Mouse (Mus musculus): ENCODE data around the gene Nek2.

Gene Nek2

DNA sequence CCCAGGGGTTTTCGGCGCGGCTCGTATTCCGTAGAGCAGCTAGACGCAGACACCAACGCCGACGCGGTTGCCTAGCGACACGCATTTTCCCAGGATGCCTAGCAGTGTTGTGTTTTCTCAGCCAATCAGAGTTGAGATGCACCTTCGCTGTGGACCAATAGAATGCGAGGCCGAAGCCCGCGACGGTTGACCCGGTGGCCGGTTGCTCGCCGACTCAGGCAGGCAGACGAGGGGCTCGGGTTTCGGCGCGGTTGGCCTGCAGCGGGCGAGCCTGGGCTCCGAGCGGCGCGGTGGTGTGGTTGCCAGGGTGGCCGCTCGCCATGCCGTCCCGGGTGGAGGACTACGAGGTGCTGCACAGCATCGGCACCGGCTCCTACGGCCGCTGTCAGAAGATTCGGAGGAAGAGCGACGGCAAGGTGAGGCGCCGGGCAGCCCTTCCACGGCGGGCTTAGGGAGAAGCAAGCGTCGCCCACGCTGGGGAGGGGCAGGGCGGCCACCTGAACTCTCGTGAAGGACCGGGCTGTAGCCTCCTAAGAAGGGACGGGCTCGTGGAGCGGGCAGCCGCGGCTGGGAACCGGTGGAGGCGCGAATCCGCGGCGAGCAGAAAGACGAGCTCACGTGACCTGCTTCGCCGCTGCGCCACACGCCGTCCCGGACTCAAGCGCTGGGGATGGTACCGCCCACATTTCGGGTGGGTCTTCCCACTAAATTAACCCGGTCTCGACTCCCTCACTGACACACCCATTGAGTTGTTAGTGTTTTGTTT lies at the start of gene Nek2:
Gene Nek2, plus strand, starts transcription at position 119 of the 766 bp plus-strand sequence.
- peak; percentile 97 for DNase-seq (ENCODE audit: low read depth, low spot score)

DNA sequence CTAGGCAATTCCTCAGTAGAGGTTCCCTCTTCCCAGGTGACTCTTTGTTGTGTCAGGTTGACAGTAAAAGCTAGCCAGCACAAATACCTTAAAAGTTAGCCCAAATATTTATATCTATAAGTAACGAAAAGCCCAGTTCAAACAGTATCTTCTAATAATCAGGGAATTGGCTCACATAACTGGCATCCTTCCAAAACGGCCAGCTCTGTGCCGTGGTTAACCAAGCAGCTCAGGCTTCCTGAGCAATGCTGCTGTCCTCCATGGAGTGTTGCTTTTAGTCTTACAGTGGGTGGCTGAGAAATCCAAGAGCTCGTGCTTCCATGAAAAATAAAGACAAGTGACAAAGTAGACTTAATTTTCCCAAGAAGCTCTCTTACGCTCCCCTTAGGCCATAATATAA lies 47.1 kb upstream of the Nek2 start:
- no peak for DNase-seq (ENCODE audit: low read depth, low spot score)

DNA sequence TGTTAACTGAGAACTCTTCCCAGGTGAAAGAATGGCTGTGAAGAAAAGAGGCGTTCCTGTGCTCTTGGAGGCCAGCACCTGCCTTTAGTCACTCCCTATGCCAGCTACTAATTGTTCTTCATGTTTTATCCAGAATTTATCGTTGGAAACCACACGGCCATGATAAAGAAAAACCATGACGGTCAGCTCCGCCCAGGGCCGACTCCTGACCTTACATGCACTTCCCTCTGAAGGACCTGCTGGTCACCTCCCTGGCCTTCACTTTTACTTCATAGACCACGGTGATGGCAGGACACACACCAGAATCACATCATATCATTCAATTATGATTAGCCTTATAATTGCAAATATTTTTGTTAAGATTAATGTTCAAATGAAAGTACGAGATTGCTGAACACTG lies 46.1 kb upstream of the Nek2 start:
- no peak for DNase-seq (ENCODE audit: low read depth, low spot score)

DNA sequence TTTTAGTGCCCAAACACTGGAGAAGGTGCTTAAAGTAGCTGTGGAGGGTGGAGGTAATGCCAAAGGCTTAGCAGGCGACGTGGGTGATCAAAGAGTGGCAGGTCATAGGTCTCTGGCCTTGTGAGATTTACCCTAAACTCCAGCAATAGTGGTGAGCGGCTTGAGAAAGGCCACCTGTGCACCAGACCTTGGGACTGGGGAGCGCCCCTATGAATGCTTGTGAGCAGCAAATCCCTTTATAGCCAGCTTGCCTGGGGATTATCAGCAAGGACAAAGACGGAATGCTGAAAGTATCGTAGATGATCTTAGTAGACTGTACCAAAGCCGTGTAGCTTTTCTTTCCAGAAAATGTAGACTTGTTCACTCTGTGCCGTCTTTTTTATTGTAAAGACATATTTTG lies 43.7 kb upstream of the Nek2 start:
- no peak for DNase-seq (ENCODE audit: low read depth, low spot score)

DNA sequence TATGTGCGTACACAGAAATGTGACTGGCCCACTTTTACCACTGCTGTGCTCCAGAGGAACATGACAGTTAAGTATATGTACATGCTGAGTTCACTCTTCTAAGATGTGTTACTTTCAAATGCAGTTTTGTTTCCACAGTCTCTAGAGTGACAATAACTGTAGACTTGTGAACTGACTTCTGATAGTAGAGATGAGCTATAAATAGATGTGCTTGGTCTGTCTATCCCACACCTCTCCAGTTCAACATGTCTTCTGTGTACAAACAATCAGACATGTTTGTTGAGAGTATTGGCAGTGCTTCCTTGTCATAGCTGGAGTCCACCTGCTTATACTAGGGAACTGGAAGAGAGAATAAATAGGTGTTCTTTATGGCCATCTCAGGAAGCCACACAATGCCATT lies 40.8 kb upstream of the Nek2 start:
- DNase-seq (ENCODE audit: low read depth, low spot score): no peak

DNA sequence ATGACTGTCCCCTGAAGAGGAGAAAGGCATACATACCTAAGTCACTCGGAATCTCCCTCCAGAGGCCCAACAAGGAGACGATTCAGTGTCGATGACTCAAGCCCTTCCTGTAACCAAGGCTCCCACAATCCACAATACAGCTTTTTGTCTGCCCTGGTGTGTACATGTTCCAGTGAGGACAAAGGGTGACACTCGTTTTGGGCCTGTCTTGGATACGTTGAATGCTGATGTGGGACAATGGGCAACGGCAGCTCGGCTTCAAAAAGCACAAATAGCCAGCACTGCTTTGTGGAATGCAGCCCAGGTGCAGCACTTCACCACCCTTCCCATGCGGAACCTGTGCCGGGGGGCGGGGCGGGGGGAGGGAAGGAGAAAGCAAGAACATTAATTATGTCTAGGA lies 36.1 kb upstream of the Nek2 start:
- DNase-seq (ENCODE audit: low read depth, low spot score): no peak

DNA sequence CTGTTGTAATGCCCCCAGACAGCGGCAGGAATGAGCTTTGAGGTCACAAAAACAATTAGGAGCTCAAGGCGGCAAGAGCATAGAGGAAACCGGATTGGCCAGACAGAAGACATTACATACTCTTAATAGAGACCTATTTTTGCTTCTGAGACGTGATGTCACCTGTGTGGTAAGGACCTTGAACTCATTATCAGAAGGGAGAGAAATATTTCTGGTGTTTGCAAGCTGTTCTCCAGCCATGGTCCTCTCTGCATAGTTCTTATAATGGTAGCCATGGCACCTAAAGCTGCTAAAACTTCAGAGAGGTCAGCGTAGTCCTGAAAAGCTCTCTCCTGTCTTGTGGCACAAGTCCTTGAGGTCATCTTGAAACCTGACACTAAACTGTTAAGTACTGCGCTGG lies 35.0 kb upstream of the Nek2 start:
- DNase-seq (ENCODE audit: low read depth, low spot score): no peak

DNA sequence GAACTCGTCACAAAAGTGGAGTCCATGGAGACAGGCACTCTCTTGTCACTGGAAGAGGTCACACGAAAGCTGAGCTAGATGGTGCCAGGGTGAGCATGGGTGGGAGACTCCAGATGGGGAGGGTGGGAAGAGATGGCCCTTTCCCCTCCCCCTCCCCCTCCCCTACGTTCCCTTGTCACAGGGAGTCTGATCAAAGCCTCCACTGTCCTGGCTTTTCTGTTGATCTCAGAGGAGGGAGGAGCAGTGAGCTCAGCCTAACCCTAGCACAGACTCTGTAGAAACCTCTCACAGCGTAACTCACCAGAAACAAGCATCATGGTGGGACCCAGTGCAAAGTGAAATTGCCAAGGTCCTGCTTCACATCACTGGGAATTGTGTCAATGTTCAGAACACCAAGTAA lies 33.9 kb upstream of the Nek2 start:
- DNase-seq (ENCODE audit: low read depth, low spot score): no peak

DNA sequence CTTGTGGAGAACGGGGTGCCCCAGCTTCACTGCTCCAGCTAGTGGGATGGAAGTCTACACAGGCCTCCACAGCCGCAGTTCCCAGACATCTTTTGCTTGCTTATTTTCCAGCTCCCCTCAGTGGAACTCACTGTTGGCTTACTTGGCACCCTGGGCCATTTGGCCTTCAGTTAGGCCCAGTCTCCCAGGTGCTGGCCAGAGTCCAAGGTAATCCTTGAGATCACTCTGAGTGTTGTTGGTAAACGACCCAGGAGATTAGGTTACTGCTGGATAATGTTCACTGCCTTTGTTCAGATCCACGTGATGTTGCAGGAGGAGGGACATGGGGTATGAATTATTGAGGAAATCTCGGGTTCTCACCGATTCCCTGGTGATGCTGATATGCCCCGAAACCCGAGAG lies 28.3 kb upstream of the Nek2 start:
- no peak for DNase-seq (ENCODE audit: low read depth, low spot score)

DNA sequence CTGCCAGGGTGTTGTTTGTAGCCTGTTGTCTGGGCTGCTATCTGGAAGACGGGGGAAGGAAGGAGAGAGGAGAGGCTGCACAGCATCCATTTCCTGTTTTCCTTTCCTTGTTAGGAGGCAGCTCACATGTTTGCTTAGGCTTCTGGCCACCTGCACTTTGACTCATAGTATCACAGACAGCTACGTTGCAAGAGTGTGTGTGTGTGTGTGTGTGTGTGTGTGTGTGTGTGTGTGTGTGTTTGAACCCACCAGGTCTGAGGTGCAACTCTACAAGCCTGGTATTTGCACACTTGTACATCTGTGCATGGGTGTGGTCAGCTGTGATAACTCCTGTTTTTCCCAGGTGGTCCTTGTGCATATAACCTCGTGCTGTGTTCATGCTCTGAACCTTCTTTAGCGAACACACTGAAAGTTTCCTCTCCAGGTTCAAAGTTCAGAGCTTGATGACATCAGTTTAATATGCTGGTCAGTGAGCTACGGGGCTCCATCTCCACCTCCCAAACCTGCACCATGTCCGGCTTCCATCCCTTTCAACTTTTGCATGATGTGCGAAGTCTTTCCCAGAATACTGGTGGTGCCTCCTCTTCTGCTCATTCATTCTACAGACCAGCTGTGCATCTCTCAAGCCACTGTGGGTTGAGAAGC lies 27.2 kb upstream of the Nek2 start:
- no peak for DNase-seq (ENCODE audit: low read depth, low spot score)

DNA sequence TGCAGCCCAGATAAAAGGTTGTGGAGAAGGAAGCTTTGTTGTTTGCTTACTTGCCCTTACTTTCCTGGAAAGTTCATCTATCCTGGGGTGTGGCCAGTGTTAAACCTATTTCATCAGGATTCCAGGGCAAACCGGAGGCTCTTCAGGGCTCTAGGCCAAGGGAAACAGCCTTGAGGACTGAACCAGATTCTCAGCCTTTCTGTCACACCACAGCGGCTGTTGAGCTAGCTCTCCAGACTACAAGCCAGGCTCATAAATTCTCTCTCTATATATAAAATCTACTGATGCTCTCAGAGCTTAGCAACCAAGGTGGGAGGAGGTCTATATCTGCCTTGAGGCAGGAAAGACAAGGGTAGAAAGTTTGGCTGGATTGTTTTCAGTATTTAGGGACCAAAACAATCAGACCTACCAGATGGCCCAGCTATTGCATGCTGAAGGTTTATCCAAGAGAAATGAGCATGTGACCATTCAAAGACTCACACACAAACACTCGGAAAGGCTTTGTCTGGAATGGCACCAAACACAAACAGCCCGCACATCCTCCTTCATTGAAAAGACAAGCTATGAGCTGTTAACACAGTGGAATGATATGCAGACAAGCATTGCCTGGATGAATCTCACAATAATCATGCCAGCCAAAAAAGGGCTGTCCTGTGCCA lies 24.9 kb upstream of the Nek2 start:
- DNase-seq (ENCODE audit: low read depth, low spot score): no peak

DNA sequence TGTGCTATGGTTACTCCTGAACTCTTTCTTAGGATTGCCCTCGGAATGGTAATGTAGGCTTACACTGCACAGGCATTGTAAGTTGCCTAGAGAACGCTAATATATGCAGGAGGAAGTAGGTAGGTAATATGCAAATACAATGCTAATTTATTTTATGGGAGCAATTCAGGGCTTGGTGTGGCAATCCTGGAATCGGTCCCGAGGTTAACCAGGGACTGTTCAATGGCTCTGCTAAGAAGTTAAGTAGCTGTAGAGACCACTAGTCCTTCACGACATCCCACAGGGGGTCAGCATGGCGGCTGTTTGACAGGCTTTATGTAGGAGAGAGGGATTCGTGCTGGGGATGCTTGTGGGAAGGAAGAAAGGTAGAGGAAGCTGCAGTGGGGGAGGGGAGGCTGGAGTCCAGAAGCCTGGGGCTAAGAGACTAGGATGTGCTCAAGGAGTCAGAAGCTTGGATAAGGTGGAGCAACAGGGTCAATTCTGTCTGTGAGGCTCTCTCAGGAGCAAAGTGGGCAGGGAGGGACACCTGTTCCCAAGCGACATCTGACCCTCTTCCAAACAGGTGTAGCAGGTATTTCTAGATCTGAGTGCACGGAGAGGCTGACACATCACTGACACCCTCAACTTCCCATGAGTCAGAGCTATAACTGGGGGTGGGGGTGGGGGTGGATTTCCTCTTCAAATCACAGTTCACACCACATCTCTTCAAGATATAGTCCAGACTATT lies 19.0 kb upstream of the Nek2 start:
- DNase-seq (ENCODE audit: low read depth, low spot score): no peak

DNA sequence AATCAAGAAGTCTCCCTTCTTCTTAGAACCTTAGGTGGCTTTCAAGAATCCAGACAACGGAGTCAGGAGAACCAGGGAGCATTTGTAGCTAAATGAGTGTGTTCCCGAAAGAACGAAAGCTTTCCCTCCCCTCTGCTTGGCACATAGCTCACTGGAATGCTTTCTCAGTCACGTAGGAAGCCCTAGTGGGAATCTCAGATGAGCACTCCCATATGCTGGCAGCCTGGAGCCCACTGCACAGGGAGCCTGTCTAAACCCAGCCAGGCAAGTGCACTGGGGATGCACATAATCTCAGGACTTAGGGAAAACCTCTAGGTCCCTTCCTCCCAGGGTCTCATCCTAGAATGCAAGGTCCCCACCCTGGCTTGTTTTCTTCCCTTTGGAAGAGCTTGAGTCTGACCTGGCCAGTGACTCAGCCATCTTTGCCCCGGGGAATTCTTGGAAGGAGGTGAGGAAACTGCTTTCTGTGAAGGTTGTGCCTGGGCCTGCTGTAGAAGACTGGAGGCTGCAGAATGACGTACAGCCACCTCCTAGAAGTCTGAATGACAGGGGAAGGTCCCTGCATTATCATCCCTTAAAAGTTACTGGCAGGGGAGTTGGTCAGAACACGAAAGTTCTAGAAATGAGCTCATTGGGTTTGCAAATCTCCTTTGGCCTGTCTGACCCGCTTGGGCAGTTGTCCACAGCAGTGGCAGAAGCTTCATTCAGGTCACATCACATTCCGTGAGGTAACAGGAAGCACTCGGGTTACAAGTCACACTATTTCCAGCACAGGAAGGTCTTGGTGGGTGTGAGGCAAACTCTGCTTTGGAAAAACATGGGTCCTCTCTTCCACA lies 18.2 kb upstream of the Nek2 start:
- no peak for DNase-seq (ENCODE audit: low read depth, low spot score)

DNA sequence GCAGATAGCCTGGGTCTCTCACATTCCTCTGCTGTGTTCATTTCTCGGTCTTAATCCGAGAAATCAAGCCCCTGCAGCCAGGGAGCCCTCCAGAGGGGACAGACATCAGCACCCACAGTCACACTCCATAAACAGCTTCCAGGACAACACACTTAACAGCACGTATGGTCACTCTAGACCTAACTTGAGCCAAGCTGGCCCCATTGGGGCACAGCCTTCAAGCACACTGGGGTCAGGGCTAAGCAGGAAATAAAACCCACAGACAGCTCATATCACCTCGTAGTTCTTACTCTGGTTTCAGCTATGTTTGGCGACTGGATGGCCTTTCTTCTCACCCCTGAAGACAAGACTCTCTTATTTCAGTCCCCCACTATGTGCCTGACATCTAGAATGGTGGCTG lies 16.5 kb upstream of the Nek2 start:
- no peak for DNase-seq (ENCODE audit: low read depth, low spot score)

DNA sequence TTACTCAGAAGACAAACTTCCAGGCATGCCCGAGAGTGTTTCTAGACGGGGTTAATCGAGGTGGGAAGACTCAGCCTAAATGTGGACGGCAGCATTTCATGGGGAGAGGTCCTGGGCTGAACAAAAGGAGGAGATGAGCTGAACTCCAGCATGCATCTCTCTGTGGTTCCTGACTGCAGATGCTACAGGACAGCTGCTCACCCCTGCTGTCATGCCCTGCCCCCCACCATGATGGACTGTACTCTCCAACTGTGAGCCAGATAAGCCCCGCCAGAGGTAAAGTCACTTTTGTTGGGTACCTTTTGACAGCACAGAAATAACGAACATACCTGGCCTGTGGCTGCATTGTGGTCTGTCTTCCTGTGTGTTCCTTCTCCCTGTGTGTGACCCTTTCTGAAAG lies 15.5 kb upstream of the Nek2 start:
- no peak for DNase-seq (ENCODE audit: low read depth, low spot score)

DNA sequence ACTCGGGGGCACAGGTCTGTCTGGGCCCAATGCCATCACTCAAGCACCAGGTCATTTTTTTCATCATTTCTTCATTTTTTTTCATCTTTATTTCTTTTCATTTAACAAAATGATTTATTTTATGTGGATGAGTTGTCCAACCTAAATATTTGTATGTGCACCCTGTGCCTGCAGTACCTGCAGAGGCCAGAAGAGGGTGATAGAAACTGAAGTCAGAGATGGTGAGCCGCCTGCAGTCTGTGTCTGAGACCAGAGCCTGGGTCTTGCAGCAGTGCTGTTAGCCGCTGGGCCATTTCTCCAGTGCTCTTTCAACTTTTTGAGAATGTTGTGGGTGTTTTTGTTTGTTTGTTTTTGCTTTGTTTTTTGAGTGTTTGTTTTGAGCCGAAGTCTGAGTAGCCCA lies 14.5 kb upstream of the Nek2 start:
- no peak for DNase-seq (ENCODE audit: low read depth, low spot score)

DNA sequence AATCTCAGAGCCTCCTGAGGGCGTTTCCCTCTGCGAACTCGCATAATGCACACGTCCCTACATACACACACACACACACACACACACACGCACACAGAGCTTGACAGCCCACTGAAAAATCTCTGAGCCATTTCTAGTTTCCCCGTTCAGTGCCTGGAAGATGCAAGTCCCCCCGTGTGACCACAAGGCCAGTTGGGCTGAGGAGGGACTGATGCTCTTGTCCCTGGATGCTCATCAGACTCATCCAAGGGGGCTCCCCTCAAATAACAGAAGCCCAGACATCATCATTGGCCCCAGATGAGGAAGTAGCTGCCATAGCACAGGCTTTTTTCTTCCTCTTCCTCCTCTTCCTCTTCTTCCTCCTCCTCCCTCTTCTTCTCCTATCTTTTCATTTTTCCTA lies 13.3 kb upstream of the Nek2 start:
- DNase-seq (ENCODE audit: low read depth, low spot score): no peak

DNA sequence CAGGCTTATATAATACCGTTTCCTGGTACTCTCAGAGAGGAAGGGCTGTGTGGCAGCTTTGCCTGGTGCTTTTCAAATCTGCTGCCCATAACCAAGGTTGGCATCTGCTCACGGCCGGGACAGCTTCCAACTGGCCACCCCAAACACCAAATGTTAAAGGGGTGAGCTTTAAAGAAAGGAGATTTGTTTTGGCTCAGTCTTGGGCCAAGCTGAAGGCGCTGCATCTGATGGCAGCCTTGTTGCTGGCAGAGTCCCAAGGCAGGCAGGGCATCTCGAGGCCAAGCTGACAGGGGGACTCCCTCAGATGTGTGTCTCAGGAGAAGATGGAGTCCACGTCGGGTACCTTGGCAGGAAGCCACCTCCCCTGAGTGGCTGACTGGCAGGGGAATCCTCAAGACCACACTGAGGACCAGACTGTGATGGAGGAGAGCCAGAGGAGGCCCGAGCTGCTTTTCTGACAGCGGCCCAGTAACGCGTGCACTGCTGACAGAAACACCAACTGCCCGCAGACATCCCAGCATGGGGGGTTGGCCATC lies 12.5 kb upstream of the Nek2 start:
- no peak for DNase-seq (ENCODE audit: low read depth, low spot score)

DNA sequence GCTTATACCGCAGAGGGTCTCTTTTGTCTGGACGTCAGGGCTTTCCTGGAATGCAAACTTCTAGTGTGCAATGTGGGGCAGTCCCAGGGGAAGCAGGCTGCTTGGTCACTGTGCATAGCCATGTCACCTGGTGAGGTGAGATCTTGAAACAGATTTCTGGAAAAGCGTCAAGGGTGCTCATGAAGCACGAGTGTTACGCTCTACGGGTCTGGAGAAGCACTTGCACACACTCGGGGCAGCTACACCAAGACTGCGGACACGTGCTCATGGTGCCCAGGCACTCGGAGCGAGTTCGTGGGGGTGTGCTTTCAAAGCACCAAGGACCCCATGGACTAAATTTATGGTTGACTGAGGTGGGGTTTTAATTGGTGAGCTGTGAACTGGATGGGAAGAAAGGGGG lies 9.5 kb upstream of the Nek2 start:
- no peak for DNase-seq (ENCODE audit: low read depth, low spot score)

DNA sequence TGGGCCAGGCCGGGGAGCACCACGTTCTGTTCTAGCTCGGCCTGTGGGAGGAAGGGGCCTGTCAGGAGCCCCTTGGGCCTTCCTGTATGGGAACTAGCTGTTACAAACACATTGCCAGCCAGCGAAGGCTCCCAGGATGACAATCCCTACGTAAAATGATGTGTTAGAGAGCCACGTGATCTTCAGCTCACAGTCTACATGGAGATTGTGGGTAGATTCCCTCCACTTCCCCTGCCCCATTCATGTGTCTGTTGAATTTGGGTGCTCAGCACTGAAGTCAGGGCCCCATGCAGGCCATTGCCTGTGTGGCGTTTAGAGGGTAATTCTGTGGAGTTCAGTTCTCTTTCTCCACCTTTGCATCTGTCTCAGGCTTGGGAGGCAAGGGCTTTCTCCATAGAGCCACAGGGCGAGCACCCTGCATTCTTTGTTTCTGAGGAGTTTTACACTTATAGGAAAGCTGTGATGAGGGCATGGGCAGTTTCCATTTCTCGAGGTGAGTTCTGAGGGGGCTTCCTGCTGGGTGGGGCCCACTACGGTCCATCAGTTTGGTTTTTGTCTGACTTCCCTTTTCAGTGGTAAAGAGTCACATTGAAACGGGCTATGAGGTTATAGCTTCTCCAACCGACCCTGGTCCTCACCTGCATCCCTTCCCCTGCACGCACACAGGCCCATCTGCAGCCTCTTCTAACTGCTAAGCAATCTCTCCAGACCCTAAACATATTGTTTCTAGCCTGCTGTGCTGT lies 8.1 kb upstream of the Nek2 start:
- no peak for DNase-seq (ENCODE audit: low read depth, low spot score)

DNA sequence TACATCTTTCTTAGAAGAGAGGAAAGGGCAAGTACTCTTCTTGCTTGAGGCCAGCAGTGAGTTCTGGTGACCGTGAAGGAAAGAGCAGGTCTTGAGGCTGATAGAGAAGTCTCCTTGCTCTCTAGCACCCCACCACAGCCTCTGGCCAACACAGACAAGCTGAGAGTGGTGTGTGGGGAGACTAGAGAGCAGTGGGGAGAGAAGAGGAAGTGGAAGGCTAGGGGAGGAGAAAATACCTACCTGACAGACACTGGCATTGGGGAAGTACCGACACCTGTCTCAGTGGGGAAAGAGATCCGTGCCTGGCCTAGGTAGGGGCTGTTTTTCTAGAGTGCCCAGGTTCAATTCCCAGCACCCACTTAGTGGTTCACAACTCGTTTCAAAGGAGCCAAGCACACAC lies 7.0 kb upstream of the Nek2 start:
- no peak for DNase-seq (ENCODE audit: low read depth, low spot score)

Data from c-Kit-negative CD71-positive TER-119-positive erythroid progenitor cells, embryonic 14.5 days (primary cell).